Mouse (Mus musculus): ENCODE data around the gene Helz.

DNA sequence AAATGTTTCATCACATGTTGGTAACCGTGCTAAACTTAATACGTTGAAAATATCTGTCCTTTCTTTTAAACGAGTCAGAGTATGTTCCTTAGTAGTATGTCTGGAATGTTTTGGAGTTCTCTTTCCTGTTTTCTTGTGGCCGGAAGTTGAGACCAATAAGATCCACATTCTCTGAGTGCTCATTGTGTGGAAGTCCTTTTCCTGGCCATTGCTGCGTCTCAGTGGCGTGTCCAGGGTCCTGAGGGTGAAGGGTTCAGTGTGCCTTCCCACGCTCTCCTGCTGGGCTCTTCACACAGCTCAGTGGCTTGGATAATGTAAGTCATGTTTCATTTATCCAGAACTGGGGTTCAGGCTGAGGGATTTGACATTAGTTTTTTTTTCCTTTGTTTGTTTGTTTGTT lies 30.5 kb downstream of the Helz start:
- TF ChIP-seq CTCF (IDR thresholded peaks at IDR 0.05; ENCODE audit: low read depth, low read length) (no peak), POLR2A (IDR thresholded peaks at IDR 0.05; ENCODE audit: insufficient read depth, low read length) (no peak), EP300 (IDR thresholded peaks at IDR 0.05; ENCODE audit: insufficient read depth, low read depth, low read length) (no peak)

All from ES-Bruce4 (cell line).